Mouse (Mus musculus) spleen, embryonic (tissue): ENCODE measurements around the gene Col6a5.
"Not testable (repeated sequence)": the region's sequence is repeated elsewhere in the genome, so short reads cannot be mapped to it uniquely, and the experiment has no call there.

Source experiments
- CTCF ChIA-PET: fragments of 350-600 bp; sonication (Branson Sonifier 250); formaldehyde crosslinking; loops from one replicate; lab custom pipeline; 2022; lab: Charles Lee

The Col6a5 gene

GRCm38 (mm10) chr9:105909352-105909751 lies 51.1 kb downstream of the Col6a5 start:
- CTCF ChIA-PET = no interaction called here

- CTCF ChIA-PET = no interaction called here
Observed at GRCm38 (mm10) chr9:105907411-105907810, 53.0 kb downstream of the Col6a5 start.

GRCm38 (mm10) chr9:105887521-105887920 lies 72.9 kb downstream of the Col6a5 start:
- CTCF ChIA-PET = no interaction called here

GRCm38 (mm10) chr9:105884656-105885430 lies 75.6 kb downstream of the Col6a5 start:
- CTCF ChIA-PET = no interaction called here

GRCm38 (mm10) chr9:105880743-105881142 lies 79.7 kb downstream of the Col6a5 start:
- CTCF ChIA-PET = interaction anchor here (0.6 kb wide), 1 partner anchor 12 kb away, joined by 7 read pairs; no protein-coding TSS in a partner anchor

GRCm38 (mm10) chr9:105878365-105879108 lies 81.9 kb downstream of the Col6a5 start:
- CTCF ChIA-PET = no interaction called here

- CTCF ChIA-PET = no interaction called here
Observed at GRCm38 (mm10) chr9:105876124-105876523, 84.3 kb downstream of the Col6a5 start.

- CTCF ChIA-PET = no interaction called here
Observed at GRCm38 (mm10) chr9:105871643-105872042, 88.8 kb downstream of the Col6a5 start.

GRCm38 (mm10) chr9:105857773-105858172 lies 102.7 kb downstream of the Col6a5 start:
- CTCF ChIA-PET = interaction anchor here (0.6 kb wide), 1 partner anchor 42 kb away, joined by 3 read pairs; no protein-coding TSS in a partner anchor

- CTCF ChIA-PET = no interaction called here
Observed at GRCm38 (mm10) chr9:105852778-105853065, 107.7 kb downstream of the Col6a5 start.

GRCm38 (mm10) chr9:105852015-105852777 lies 108.2 kb downstream of the Col6a5 start:
- CTCF ChIA-PET = no interaction called here

GRCm38 (mm10) chr9:105851011-105851410 lies 109.4 kb downstream of the Col6a5 start:
- CTCF ChIA-PET = no interaction called here

- CTCF ChIA-PET = no interaction called here
Observed at GRCm38 (mm10) chr9:105848396-105848795, 112.0 kb downstream of the Col6a5 start.

- CTCF ChIA-PET = interaction anchor here (0.6 kb wide), 1 partner anchor 246 kb away, joined by 3 read pairs; no protein-coding TSS in a partner anchor
Observed at GRCm38 (mm10) chr9:105847261-105847660, 113.2 kb downstream of the Col6a5 start.

GRCm38 (mm10) chr9:105841386-105841785 lies 119.1 kb downstream of the Col6a5 start:
- CTCF ChIA-PET = not testable (repeated sequence)

GRCm38 (mm10) chr9:105839147-105839515 lies 121.3 kb downstream of the Col6a5 start:
- CTCF ChIA-PET = no interaction called here

GRCm38 (mm10) chr9:105838396-105839146 lies 121.9 kb downstream of the Col6a5 start:
- CTCF ChIA-PET = no interaction called here

GRCm38 (mm10) chr9:105835587-105835986 lies 124.9 kb downstream of the Col6a5 start:
- CTCF ChIA-PET = interaction anchor here (0.6 to 0.7 kb wide), 3 partner anchors 38 to 1485 kb away, joined by 3 to 4 read pairs (median 3); no protein-coding TSS in a partner anchor

- CTCF ChIA-PET = interaction anchor here (0.6 to 0.7 kb wide), 3 partner anchors 39 to 1484 kb away, joined by 3 to 4 read pairs (median 3); no protein-coding TSS in a partner anchor
Observed at GRCm38 (mm10) chr9:105834799-105835198, 125.6 kb downstream of the Col6a5 start.

- CTCF ChIA-PET = no interaction called here
Observed at GRCm38 (mm10) chr9:105831291-105831690, 129.2 kb downstream of the Col6a5 start.

- CTCF ChIA-PET = no interaction called here
Observed at GRCm38 (mm10) chr9:105827791-105828385, 132.6 kb downstream of the Col6a5 start, which contains the start of gene Col6a6. Gene Col6a6 (minus strand): TSS chr9:105828160.
